Mouse (Mus musculus): Measurements from ENCODE around the gene Olig2. TPM values are rescaled to one million over a fixed set of nuclear protein-coding genes. Genes with fewer than 3 reads are reported as not detected.

The Olig2 gene
- polyA plus RNA-seq, 1 experiment from 2014 or later = 9.9 TPM

DNA sequence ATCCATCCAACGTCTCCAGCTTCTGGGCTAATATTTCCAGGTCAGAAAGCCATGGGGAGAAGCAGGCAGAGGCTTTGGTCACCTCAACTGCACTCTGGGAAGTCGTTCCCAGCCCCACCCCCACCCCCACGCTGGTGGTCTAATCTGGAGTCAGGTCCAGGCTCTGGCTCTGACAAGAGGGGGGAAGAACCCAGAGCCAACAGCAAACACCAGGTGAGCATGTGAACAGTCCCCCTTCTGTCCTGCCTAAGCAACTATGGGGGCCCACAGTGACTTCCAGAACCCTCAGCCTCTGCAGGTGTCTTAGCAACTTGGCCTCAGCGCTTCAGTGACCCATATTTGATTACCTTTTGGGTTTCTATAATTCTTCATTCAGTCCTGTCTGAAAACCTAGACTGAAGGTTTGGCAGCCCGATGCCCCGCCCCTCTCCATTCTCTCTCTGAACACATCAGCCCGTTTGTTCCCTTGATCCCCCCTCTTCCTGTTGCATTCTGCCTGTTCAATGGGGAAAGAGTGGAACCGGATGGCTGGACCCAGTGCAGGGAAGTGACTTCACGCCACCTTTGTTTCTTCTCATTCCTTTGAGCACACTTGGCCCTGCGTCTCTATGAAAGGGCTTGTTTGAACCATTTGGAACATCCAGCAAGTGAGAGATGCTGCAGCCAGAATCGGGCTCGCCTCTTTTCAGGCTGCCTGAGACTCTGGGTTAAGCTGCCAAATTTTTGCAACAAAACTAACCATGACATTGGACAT, 37.4 kb downstream of the Olig2 start:
- H3K9ac ChIP-seq (ENCODE audit: low read depth, low read length) = no peak overlapping the region
- H3K4me3 ChIP-seq (ENCODE audit: low read depth, low read length) = no peak overlapping the region
- H3K27ac ChIP-seq (ENCODE audit: low read length) = no peak overlapping the region
- 24% methylated on average over 12 of the region's 12 CpGs for WGBS
- H3K4me1 ChIP-seq (ENCODE audit: control insufficient read depth, insufficient read depth, low read length) = no peaks in the 10 kb centered on the region
- peak; percentile 83 for ATAC-seq
- peaks cover 40% of the 10 kb centered on the region for H3K27me3 ChIP-seq (ENCODE audit: control insufficient read depth, insufficient read depth, low read depth, low read length)
- H3K9me3 ChIP-seq (replicated peaks; ENCODE audit: control insufficient read depth, low read length, poor library complexity, severe bottlenecking) = no peaks in the 10 kb centered on the region
- no peaks in the 10 kb centered on the region for H3K36me3 ChIP-seq (ENCODE audit: control insufficient read depth, insufficient read depth, low read length)
- H3K4me2 ChIP-seq (ENCODE audit: low read length) = no peak overlapping the region

DNA sequence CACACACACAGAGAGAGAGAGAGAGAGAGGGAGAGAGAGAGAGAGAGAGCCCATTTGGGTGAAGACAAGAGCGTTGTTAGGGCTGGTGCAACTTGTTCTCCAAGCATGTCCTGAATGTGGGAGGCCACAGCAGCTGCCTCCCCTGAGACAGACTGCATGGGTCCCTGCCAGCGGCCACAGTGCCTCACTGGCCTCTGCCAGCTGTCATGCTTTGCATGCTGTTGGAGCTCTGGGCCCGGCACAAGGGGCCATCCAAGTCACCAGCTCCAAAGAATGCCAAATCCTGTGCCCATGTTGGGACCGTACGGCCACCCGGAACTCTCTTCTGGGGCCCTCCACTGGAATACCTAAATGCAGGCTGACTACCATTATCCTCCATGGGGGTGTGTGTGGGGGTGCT, 40.7 kb downstream of the Olig2 start:
- H3K36me3 ChIP-seq (ENCODE audit: control insufficient read depth, insufficient read depth, low read length) = no peaks in the 10 kb centered on the region
- WGBS = 57% methylated on average over 6 of the region's 6 CpGs
- peak; percentile 41; the same call in 1 of the 2 replicates for ATAC-seq

DNA sequence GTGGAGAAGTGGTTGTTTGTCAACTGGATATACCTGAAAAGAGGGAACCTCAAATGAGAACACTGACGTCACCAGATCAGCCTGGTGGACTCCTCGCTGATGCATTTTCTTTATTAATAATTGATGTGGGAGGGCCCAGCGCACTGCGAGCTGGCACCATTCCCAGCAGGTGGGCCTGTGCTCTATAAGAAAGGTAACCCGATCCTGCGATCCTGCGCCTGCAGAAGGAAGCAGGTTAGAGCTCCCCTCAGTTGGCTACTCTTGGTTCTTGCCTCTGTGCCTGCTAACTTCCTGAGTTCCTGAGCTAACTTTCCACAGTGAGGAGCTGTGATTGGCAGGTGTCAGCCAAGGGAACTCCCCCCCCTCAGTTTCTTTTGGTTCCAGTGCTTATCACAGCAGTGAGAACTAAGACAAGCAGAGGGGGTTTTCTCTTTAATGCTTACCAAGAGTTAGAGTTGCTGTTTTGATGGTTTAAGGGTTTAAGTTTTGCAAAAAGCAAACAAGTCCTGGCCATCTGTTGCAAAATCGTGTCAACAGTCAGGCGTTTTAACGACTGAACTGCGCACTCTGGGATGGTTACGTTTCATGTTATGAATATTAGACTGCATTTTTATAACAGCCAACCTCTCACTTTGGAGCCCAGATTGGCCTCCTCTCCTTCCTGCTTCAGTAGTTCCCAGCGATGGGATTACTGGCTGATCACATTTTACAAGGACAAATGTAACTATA, 43.6 kb downstream of the Olig2 start:
- peaks cover 81% of the 10 kb centered on the region for H3K27me3 ChIP-seq (ENCODE audit: control insufficient read depth, insufficient read depth, low read depth, low read length)
- H3K4me3 ChIP-seq (ENCODE audit: low read depth, low read length) = peak overlapping the region; percentile 55
- peaks cover 22% of the 10 kb centered on the region for H3K4me1 ChIP-seq (ENCODE audit: control insufficient read depth, insufficient read depth, low read length)
- no peak overlapping the region for H3K27ac ChIP-seq (ENCODE audit: low read length)
- no peaks in the 10 kb centered on the region for H3K9me3 ChIP-seq (replicated peaks; ENCODE audit: control insufficient read depth, low read length, poor library complexity, severe bottlenecking)
- no peaks in the 10 kb centered on the region for H3K36me3 ChIP-seq (ENCODE audit: control insufficient read depth, insufficient read depth, low read length)
- WGBS = 8% methylated on average over 13 of the region's 13 CpGs
- H3K4me2 ChIP-seq (ENCODE audit: low read length) = peak overlapping the region; percentile 77
- no peak for ATAC-seq
- H3K9ac ChIP-seq (ENCODE audit: low read depth, low read length) = no peak overlapping the region

More for the DNA sequence above, 40.7 kb downstream of the Olig2 start:
- H3K4me2 ChIP-seq (ENCODE audit: low read length) = no peak overlapping the region
- H3K9ac ChIP-seq (ENCODE audit: low read depth, low read length) = no peak overlapping the region
- H3K9me3 ChIP-seq (replicated peaks; ENCODE audit: control insufficient read depth, low read length, poor library complexity, severe bottlenecking) = no peaks in the 10 kb centered on the region
- H3K4me1 ChIP-seq (ENCODE audit: control insufficient read depth, insufficient read depth, low read length) = peaks cover 17% of the 10 kb centered on the region
- peaks cover 60% of the 10 kb centered on the region for H3K27me3 ChIP-seq (ENCODE audit: control insufficient read depth, insufficient read depth, low read depth, low read length)
- H3K4me3 ChIP-seq (ENCODE audit: low read depth, low read length) = no peak overlapping the region
- H3K27ac ChIP-seq (ENCODE audit: low read length) = no peak overlapping the region

DNA sequence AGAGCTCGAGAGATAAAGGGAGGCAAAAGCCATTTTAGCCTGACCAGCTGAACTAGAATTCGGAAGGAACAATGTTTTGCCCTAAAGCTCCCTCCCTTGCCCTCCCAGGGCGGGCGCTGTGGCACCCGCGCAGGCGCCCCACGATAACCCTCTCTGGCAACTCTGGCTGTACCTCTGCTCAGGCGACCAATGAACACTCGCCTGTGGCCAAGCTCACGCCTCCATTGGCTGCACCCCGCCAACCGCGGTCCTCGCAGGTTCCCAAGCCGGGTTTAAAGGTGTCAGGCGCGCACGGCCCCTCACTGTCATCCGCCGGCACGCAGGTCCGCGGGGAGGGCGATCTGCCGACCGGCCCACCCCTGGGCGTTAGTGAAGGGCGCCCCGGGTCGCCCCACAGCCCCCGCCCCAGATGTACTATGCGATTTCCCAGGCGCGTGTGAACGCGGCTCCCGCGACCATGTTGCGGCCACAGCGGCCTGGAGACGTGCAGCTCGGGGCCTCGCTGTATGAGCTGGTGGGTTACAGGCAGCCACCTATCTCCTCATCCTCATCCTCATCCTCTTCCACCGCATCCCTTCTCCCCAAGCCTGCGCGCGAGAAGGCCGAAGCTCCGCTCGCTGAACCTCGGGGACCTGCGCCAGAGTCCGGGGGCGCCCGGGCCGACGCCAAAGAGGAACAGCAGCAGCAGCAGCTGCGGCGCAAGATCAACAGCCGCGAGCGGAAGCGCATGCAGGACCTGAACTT, 44.4 kb downstream of the Olig2 start, which contains the start of gene Olig1:
Gene Olig1, plus strand, starts transcription at position 305 of the 744 bp plus-strand sequence.
- WGBS = under 1% methylated on average over 64 of the region's 64 CpGs
- H3K27me3 ChIP-seq (ENCODE audit: control insufficient read depth, insufficient read depth, low read depth, low read length) = peaks cover 86% of the 10 kb centered on the region
- peak within 1 kb of the TSS; percentile 18; the same call in 1 of the 2 replicates for H3K27ac ChIP-seq (ENCODE audit: low read length)

DNA sequence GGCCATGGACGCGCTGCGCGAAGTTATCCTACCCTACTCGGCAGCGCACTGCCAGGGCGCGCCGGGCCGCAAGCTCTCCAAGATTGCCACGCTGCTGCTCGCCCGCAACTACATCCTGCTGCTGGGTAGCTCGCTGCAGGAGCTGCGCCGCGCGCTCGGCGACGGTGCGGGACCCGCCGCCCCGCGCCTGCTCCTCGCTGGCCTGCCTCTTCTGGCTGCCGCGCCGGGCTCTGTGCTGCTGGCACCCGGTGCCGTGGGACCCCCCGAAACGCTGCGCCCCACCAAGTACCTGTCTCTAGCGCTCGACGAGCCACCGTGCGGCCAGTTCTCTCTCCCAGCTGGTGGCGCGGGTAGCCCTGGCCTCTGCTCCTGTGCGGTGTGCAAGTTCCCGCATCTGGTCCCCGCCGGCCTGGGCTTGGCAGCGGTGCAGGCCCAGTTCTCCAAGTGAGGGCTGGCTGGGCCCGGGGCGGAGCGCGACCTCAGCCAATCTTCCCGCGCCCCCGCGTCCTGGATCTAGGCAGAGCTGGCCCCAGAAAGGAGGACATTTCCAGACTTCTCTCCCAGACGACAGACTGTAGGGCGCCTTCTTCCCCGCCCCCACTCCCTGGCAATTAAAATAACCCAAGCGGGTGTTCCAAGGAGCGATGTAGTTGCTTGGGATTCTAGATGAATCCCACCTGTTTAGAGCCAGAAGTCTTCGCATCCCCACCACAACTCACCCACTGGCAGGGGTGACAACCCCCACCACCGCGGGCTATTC, 45.1 kb downstream of the Olig2 start:
- Histone ChIP-seq H3K9me3 (replicated peaks; ENCODE audit: control insufficient read depth, low read length, poor library complexity, severe bottlenecking) (no peaks in the 10 kb centered on the region), H3K4me3 (ENCODE audit: low read depth, low read length) (peak overlapping the region; percentile 55), H3K4me2 (ENCODE audit: low read length) (peak overlapping the region; percentile 77), H3K4me1 (ENCODE audit: control insufficient read depth, insufficient read depth, low read length) (peaks cover 22% of the 10 kb centered on the region), H3K9ac (ENCODE audit: low read depth, low read length) (peak overlapping the region; percentile 59), H3K36me3 (ENCODE audit: control insufficient read depth, insufficient read depth, low read length) (no peaks in the 10 kb centered on the region), H3K27me3 (ENCODE audit: control insufficient read depth, insufficient read depth, low read depth, low read length) (peaks cover 93% of the 10 kb centered on the region), H3K27ac (ENCODE audit: low read length) (peak overlapping the region; percentile 18; the same call in 1 of the 2 replicates)
- ATAC-seq = peak; percentile 28; the same call in 1 of the 2 replicates
- under 1% methylated on average over 63 of the region's 63 CpGs for WGBS

More for the DNA sequence above, 44.4 kb downstream of the Olig2 start, which contains the start of gene Olig1:
- Histone ChIP-seq H3K9ac (ENCODE audit: low read depth, low read length) (peak within 1 kb of the TSS; percentile 59), H3K4me1 (ENCODE audit: control insufficient read depth, insufficient read depth, low read length) (peaks cover 22% of the 10 kb centered on the region), H3K4me2 (ENCODE audit: low read length) (peak within 1 kb of the TSS; percentile 77), H3K9me3 (replicated peaks; ENCODE audit: control insufficient read depth, low read length, poor library complexity, severe bottlenecking) (no peaks in the 10 kb centered on the region), H3K36me3 (ENCODE audit: control insufficient read depth, insufficient read depth, low read length) (no peaks in the 10 kb centered on the region), H3K4me3 (ENCODE audit: low read depth, low read length) (peak within 1 kb of the TSS; percentile 55)
- ATAC-seq = peak; percentile 92

GRCm38 (mm10) chr16:91270982-91271549, 45.8 kb downstream of the Olig2 start:
- Histone ChIP-seq H3K27me3 (ENCODE audit: control insufficient read depth, insufficient read depth, low read depth, low read length) (peaks cover 97% of the 10 kb centered on the region), H3K4me2 (ENCODE audit: low read length) (peak overlapping the region; percentile 77), H3K4me3 (ENCODE audit: low read depth, low read length) (peak overlapping the region; percentile 55), H3K9ac (ENCODE audit: low read depth, low read length) (peak overlapping the region; percentile 35), H3K27ac (ENCODE audit: low read length) (peak overlapping the region; percentile 18; the same call in 1 of the 2 replicates), H3K36me3 (ENCODE audit: control insufficient read depth, insufficient read depth, low read length) (no peaks in the 10 kb centered on the region), H3K9me3 (replicated peaks; ENCODE audit: control insufficient read depth, low read length, poor library complexity, severe bottlenecking) (no peaks in the 10 kb centered on the region), H3K4me1 (ENCODE audit: control insufficient read depth, insufficient read depth, low read length) (peaks cover 22% of the 10 kb centered on the region)
- 1% methylated on average over 29 of the region's 29 CpGs for WGBS
- ATAC-seq = no peak

DNA sequence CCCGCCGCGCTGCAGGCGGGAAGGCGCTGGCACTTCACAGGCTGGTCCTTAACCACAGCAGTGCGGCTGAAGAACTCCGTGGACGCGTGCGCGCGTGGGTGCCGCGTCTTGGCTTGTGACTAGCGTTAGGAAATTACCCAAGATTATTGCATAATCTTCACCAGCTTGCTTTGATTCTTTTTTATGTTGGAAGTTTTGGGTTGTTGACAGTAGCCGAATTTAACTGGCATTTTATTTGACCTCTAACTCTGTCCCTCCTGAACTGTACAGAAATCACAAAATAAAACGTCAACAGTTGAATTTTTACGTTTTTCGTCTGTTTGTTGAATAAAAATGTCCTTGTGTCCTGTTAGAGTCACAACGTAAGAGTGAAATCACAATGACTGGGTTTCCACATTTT, 46.4 kb downstream of the Olig2 start:
- WGBS = 3% methylated on average over 20 of the region's 20 CpGs
- no peaks in the 10 kb centered on the region for H3K36me3 ChIP-seq (ENCODE audit: control insufficient read depth, insufficient read depth, low read length)
- H3K4me2 ChIP-seq (ENCODE audit: low read length) = peak overlapping the region; percentile 8; the same call in 1 of the 2 replicates
- H3K9me3 ChIP-seq (replicated peaks; ENCODE audit: control insufficient read depth, low read length, poor library complexity, severe bottlenecking) = no peaks in the 10 kb centered on the region
- H3K27ac ChIP-seq (ENCODE audit: low read length) = no peak overlapping the region
- H3K9ac ChIP-seq (ENCODE audit: low read depth, low read length) = no peak overlapping the region
- H3K27me3 ChIP-seq (ENCODE audit: control insufficient read depth, insufficient read depth, low read depth, low read length) = peaks cover 95% of the 10 kb centered on the region
- ATAC-seq = no peak
- H3K4me1 ChIP-seq (ENCODE audit: control insufficient read depth, insufficient read depth, low read length) = peaks cover 22% of the 10 kb centered on the region
- peak overlapping the region; percentile 55 for H3K4me3 ChIP-seq (ENCODE audit: low read depth, low read length)
